Mouse (Mus musculus): Measurements from ENCODE around the gene Dld. TPM values are rescaled to one million over a fixed set of nuclear protein-coding genes. Genes with fewer than 3 reads are reported as not detected.

Gene Dld
- polyA plus RNA-seq, 1 experiment from 2014 or later: 136 TPM

- DNase-seq (ENCODE audit: extremely low spot score, low spot score): peak; percentile 57
- Histone ChIP-seq H3K4me1 (peaks cover 23% of the 10 kb centered on the region), H3K9me3 (no peaks in the 10 kb centered on the region)
Measured at GRCm38 (mm10) chr12:31374603-31375282, 23.5 kb upstream of the Dld start.

GRCm38 (mm10) chr12:31369656-31370055 is 18.4 kb upstream of the Dld start:
- H3K27ac ChIP-seq: no peak overlapping the region
- H3K4me1 ChIP-seq: 0 out of 2 replicates have a peak, but pooled peaks cover 2% of the 10 kb centered on the region
- H3K9me3 ChIP-seq: no peaks in the 10 kb centered on the region
- no peak overlapping the region for H3K4me3 ChIP-seq
- DNase-seq (ENCODE audit: extremely low spot score, low spot score): no peak
- no peaks in the 10 kb centered on the region for H3K27me3 ChIP-seq (ENCODE audit: poor library complexity, severe bottlenecking)
- 88% methylated on average over 7 of the region's 7 CpGs for WGBS
- H3K36me3 ChIP-seq (replicated peaks): no peaks in the 10 kb centered on the region

More at GRCm38 (mm10) chr12:31374603-31375282, 23.5 kb upstream of the Dld start:
- Histone ChIP-seq H3K27ac (no peak overlapping the region), H3K27me3 (ENCODE audit: poor library complexity, severe bottlenecking) (no peaks in the 10 kb centered on the region; the same call in 1 of the 2 replicates), H3K36me3 (replicated peaks) (no peaks in the 10 kb centered on the region), H3K4me3 (no peak overlapping the region)
- 42% methylated on average over 9 of the region's 9 CpGs for WGBS

GRCm38 (mm10) chr12:31369118-31369517 is 17.9 kb upstream of the Dld start:
- no peaks in the 10 kb centered on the region for H3K36me3 ChIP-seq (replicated peaks)
- no peaks in the 10 kb centered on the region for H3K9me3 ChIP-seq
- 95% methylated on average over 1 of the region's 1 CpGs for WGBS
- no peak overlapping the region for H3K27ac ChIP-seq
- no peak overlapping the region for H3K4me3 ChIP-seq
- no peaks in the 10 kb centered on the region for H3K4me1 ChIP-seq
- DNase-seq (ENCODE audit: extremely low spot score, low spot score): no peak
- no peaks in the 10 kb centered on the region for H3K27me3 ChIP-seq (ENCODE audit: poor library complexity, severe bottlenecking)

- no peaks in the 10 kb centered on the region for H3K36me3 ChIP-seq (replicated peaks)
- 86% methylated on average over 5 of the region's 5 CpGs for WGBS
- H3K4me3 ChIP-seq: no peak overlapping the region
- H3K4me1 ChIP-seq: no peaks in the 10 kb centered on the region
- H3K27ac ChIP-seq: no peak overlapping the region
- no peak for DNase-seq (ENCODE audit: extremely low spot score, low spot score)
- no peaks in the 10 kb centered on the region for H3K27me3 ChIP-seq (ENCODE audit: poor library complexity, severe bottlenecking)
- H3K9me3 ChIP-seq: no peaks in the 10 kb centered on the region
Measured at GRCm38 (mm10) chr12:31367721-31368120, 16.5 kb upstream of the Dld start.

DNA sequence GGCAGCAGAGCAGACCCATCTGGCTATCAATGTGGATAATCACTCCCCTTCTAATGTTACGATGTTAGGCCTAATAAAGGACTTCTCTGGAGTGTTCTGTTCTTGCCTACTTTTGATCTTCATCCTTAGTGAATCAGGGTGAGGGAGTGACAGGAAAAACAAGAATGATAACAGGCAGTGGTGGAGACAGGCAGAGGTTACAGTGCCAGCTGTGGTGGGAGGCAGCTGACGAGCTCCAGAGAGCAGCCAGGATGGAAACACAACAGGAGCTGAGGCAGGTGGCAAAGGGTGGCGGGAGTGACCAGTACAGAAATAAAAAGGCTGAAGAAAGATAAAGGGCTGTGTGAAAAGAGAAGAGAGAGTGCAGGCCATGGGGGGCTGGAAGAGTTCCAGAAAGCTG is 15.2 kb upstream of the Dld start:
- H3K27ac ChIP-seq: no peak overlapping the region
- no peaks in the 10 kb centered on the region for H3K9me3 ChIP-seq
- H3K4me3 ChIP-seq: no peak overlapping the region
- no peaks in the 10 kb centered on the region for H3K36me3 ChIP-seq (replicated peaks)
- no peaks in the 10 kb centered on the region for H3K4me1 ChIP-seq
- no peak for DNase-seq (ENCODE audit: extremely low spot score, low spot score)
- WGBS: 74% methylated on average over 3 of the region's 3 CpGs
- H3K27me3 ChIP-seq (ENCODE audit: poor library complexity, severe bottlenecking): no peaks in the 10 kb centered on the region

GRCm38 (mm10) chr12:31350191-31350943 is 886 bp downstream of the Dld start:
- no peak for DNase-seq (ENCODE audit: extremely low spot score, low spot score)
- no peaks in the 10 kb centered on the region for H3K9me3 ChIP-seq
- peaks cover 15% of the 10 kb centered on the region for H3K4me1 ChIP-seq
- peak overlapping the region; percentile 91 for H3K27ac ChIP-seq
- peak overlapping the region; percentile 94 for H3K4me3 ChIP-seq
- H3K36me3 ChIP-seq (replicated peaks): peaks cover 24% of the 10 kb centered on the region
- 33% methylated on average over 15 of the region's 15 CpGs for WGBS
- H3K27me3 ChIP-seq (ENCODE audit: poor library complexity, severe bottlenecking): no peaks in the 10 kb centered on the region

DNA sequence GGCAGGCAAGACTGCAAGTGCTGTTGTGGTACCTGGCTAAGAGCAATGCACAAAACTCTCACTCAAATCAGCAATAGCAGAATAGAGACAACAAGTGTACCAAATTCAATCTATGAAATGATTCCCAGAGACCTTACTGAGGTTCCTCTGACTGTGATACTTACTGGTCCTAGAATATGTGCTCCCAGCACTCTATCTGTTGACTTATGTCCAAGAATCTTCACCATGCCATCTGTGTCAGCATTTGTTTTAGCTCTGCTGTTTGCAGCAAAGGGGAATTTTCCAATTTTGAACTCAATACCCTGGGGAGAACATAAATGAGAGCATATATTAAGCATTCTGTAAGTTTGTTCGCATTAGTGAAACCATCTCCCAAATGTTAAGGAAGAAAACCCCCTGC is 18.0 kb downstream of the Dld start:
- no peak for DNase-seq (ENCODE audit: extremely low spot score, low spot score)
- Histone ChIP-seq H3K9me3 (no peaks in the 10 kb centered on the region), H3K4me3 (no peak overlapping the region), H3K4me1 (no peaks in the 10 kb centered on the region), H3K27me3 (ENCODE audit: poor library complexity, severe bottlenecking) (no peaks in the 10 kb centered on the region), H3K36me3 (replicated peaks) (peaks cover 91% of the 10 kb centered on the region), H3K27ac (no peak overlapping the region)
- 96% methylated on average over 1 of the region's 1 CpGs for WGBS

DNA sequence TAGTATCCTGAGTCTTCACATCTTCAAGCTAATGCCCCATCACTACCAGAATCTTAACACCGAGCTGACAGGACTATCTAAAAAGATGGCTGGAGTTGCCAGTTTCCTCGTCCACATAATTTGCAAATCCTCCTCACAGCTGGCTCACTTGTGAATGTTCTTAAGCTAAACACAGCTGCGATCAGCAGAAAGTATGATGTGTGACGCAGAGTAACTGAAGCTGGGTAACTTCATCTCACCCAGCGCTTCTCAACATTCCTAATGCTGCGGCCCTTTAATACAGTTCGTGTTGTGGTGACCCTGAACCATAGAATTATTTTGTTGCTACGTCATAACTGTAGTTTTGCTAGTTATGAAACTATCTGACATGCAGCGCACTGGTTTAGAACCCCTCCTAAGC is 24.1 kb downstream of the Dld start:
- H3K9me3 ChIP-seq: no peaks in the 10 kb centered on the region
- H3K4me1 ChIP-seq: no peaks in the 10 kb centered on the region
- 94% methylated on average over 9 of the region's 9 CpGs for WGBS
- peaks cover 63% of the 10 kb centered on the region for H3K36me3 ChIP-seq (replicated peaks)
- no peak overlapping the region for H3K4me3 ChIP-seq
- H3K27ac ChIP-seq: no peak overlapping the region
- DNase-seq (ENCODE audit: extremely low spot score, low spot score): no peak
- no peaks in the 10 kb centered on the region for H3K27me3 ChIP-seq (ENCODE audit: poor library complexity, severe bottlenecking)

- Histone ChIP-seq H3K4me3 (no peak overlapping the region), H3K36me3 (replicated peaks) (peaks cover 38% of the 10 kb centered on the region), H3K9me3 (no peaks in the 10 kb centered on the region), H3K4me1 (no peaks in the 10 kb centered on the region), H3K27me3 (ENCODE audit: poor library complexity, severe bottlenecking) (no peaks in the 10 kb centered on the region), H3K27ac (no peak overlapping the region)
- 92% methylated on average over 9 of the region's 9 CpGs for whole genome bisulfite sequencing
- no peak for DNase-seq (ENCODE audit: extremely low spot score, low spot score)
Measured at GRCm38 (mm10) chr12:31323136-31323695, 28.0 kb downstream of the Dld start.

DNA sequence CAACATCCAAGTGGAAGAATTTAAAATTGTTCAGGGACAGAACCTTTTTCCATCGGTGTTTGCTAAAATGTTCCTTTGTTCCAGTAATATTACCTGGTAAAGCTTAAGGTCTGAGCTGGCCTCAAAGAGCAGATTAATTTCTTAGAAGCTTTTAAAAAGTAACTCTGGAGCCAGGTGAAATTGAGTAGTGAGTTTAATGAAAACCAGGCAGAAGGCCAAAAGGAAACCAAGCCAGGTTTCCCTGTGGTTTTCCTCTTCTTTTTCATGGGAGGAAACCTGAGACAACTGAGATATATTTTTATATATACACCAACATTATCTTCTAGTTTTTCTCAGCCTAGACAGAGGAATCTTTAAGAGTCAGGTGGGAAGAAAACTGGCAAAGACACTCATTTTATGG is 29.7 kb downstream of the Dld start:
- WGBS: 96% methylated on average over 1 of the region's 1 CpGs
- DNase-seq (ENCODE audit: extremely low spot score, low spot score): no peak
- Histone ChIP-seq H3K36me3 (replicated peaks) (peaks cover 35% of the 10 kb centered on the region), H3K9me3 (no peaks in the 10 kb centered on the region), H3K27ac (no peak overlapping the region), H3K4me3 (no peak overlapping the region), H3K4me1 (no peaks in the 10 kb centered on the region), H3K27me3 (ENCODE audit: poor library complexity, severe bottlenecking) (no peaks in the 10 kb centered on the region)

DNA sequence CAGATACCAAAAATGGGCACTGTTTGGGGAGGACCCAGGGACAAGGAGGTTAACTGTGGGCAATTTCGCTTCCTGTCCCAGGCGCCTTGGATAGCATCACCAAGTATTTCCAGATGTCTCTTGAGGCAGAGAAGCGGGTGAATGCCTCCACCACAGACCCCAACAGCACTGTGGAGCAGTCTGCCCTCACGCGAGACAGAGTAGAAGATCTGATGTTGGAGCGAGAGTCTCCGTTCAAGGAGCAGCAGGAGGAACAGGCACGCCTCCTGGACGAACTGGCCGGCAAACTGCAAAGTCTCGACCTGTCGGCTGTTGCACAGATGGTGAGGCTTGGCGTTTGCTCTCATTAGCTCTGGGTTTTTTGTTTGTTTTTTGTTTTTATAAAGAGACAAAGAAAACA is 30.4 kb downstream of the Dld start:
- Histone ChIP-seq H3K27me3 (ENCODE audit: poor library complexity, severe bottlenecking) (no peaks in the 10 kb centered on the region), H3K4me3 (no peak overlapping the region), H3K9me3 (no peaks in the 10 kb centered on the region), H3K27ac (no peak overlapping the region), H3K36me3 (replicated peaks) (peaks cover 29% of the 10 kb centered on the region), H3K4me1 (no peaks in the 10 kb centered on the region)
- 71% methylated on average over 13 of the region's 13 CpGs for WGBS
- DNase-seq (ENCODE audit: extremely low spot score, low spot score): no peak

DNA sequence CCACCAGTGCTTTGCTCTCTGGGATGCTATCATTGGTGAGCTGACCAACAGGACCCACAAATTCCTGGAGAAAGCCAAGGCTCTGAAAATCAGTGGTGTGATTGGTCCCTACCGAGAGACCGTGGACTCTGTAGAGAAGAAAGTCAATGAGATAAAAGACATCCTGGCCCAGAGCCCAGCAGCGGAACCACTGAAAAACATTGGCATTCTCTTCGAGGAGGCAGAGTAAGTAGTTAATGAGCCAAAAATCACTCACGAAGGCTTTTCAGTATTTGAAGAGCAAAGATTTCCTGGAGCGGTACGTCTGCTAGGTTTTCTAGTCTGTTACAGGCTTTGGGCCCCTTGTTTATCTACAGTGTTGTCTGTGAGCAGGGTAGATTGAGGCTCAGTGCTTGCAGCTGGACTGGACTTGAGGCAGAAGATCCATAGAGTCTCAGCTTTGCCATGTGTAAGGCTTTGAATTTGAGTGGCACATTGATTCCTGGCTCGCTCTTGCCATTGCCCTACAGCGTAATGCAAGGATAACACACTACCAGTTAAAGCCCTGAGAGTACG is 32.8 kb downstream of the Dld start:
- Histone ChIP-seq H3K27me3 (ENCODE audit: poor library complexity, severe bottlenecking) (no peaks in the 10 kb centered on the region), H3K4me1 (no peaks in the 10 kb centered on the region), H3K9me3 (no peaks in the 10 kb centered on the region), H3K4me3 (no peak overlapping the region), H3K27ac (no peak overlapping the region), H3K36me3 (replicated peaks) (peaks cover 30% of the 10 kb centered on the region)
- WGBS: 94% methylated on average over 10 of the region's 10 CpGs
- DNase-seq (ENCODE audit: extremely low spot score, low spot score): no peak

Measured in forebrain, embryonic 10.5 days (tissue).